Mouse (Mus musculus): ENCODE measurements around the gene Aox2.

- TF ChIP-seq CTCF (IDR thresholded peaks at IDR 0.05; ENCODE audit: extremely low read depth, insufficient read length, insufficient replicate concordance, low read depth, low read length): no peak
- TF ChIP-seq POLR2A (IDR thresholded peaks at IDR 0.05; ENCODE audit: low read depth, low read length): no peak
These were observed 125.6 kb downstream of the Aox2 start for GRCm38 (mm10) chr1:58403745-58404144.
